Mouse (Mus musculus) brain, embryonic 14.5 days (tissue): Measurements from ENCODE around the gene Idi2. TPM values are rescaled to one million over a fixed set of nuclear protein-coding genes. Genes with fewer than 3 reads are reported as not detected.
"Not testable (repeated sequence)": the region's sequence is repeated elsewhere in the genome, so short reads cannot be mapped to it uniquely, and the experiment has no call there.

Experiments
- DNase-seq: peaks from one replicate; pipeline ENCODE4 v3.0.0-alpha.2; 2011; ENCODE audit warnings: low read depth
- CTCF ChIP-seq: fragments of 200-500 bp; IDR thresholded peaks from 2 replicates; pipeline ENCODE4 v1.5.1; 2012; ENCODE audit warnings: inconsistent platforms, mild to moderate bottlenecking, moderate library complexity, borderline replicate concordance; ENCODE audit not compliant: insufficient read depth, insufficient read length; ENCODE audit errors: extremely low read depth
- POLR2A ChIP-seq: fragments of 200-500 bp; IDR thresholded peaks from 2 replicates; pipeline ENCODE4 v1.6.1; 2012; ENCODE audit warnings: mild to moderate bottlenecking, inconsistent platforms, borderline replicate concordance; ENCODE audit not compliant: poor library complexity, insufficient read depth, insufficient read length, severe bottlenecking; ENCODE audit errors: extremely low read depth
- polyA plus RNA-seq: library from polyadenylated mRNA; depleted of rRNA; stranded (reverse); fragments of >200 nt; gene quantifications from 2 replicates; pipeline ENCODE4 v1.2.3, GENCODE M21; 2012; rRNA removed

The Idi2 gene
- not detected in 2 replicates for polyA plus RNA-seq

DNA sequence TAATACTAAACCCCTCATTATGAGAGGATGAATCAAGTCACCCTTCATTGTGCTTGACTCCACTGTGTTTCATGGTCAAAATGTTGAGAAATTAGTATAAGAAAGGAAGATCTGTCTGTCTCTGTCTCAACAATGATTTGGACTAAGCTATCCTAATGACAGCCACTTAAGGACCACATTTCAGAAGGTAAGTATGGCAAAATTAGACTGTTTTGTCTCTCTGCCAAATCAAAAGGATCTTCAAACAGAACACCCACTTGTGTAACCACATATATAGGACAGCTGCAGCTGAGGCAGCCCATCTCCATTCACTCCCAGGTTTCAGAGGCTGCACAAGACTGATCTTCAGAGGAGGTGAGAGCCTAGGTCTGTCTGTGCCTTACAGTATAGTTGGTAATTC, at the start of gene Idi2:
Idi2 (plus strand) TSS at position 301 of the 400 bp plus-strand sequence.
- not testable (repeated sequence) for DNase-seq

DNA sequence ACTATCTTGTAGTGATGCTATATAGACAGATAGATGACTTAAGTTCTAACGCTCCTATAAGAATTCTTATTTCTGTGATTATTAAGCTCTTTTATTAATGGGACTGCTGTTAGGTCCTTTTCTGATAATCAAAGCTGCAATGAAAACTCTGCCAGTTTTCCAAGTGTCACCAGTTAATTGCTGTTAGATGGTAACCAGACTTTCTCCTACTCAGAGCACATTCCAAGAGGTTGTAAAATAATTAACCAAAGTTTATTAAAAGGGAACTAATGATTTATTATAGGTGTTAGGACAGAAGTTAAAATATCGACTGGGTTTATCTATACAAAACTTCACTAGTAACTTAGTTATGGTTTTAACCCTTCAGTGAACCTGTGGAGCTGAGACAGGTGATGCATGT, 46.7 kb upstream of the Idi2 start:
- not testable (repeated sequence) for DNase-seq

DNA sequence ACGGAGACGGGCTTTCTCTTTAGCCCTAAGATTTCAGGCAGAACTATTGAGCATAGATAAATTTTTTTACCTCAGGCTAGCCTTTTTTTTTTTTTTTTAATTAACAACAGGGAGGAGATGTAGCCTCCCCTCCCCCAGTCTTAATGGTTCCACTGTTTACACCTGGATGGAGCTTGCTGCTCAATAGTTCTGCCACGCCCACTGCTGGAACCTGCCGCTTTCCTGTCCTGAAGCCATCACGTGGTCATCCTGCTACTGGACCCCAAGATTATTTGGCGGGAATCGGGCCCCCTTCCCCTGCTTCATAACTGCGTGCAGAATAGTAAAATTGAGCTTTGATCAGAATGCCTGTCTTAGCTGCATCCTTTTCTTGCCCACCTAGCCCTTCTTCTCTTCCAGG, 38.8 kb upstream of the Idi2 start:
- not testable (repeated sequence) for DNase-seq

DNA sequence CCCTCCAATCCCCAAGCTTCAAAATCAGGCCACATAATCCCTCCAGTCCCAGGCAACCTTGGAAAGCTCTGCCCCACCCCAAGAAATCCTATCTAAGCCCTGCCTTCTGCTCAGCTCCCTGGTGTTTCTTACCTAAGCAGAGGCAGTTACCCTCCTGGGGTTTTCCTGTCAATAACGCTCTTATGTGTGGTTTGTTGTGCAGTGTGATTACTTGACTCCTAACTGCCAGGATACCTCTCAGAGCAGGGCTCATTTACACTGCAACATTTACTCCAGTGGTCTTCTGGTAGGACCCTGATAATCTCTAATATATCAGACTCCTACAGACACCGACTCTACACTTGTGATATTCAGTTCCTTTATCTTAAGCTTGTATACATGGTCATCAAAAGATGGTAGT, 19.2 kb upstream of the Idi2 start:
- DNase-seq = no peak

DNA sequence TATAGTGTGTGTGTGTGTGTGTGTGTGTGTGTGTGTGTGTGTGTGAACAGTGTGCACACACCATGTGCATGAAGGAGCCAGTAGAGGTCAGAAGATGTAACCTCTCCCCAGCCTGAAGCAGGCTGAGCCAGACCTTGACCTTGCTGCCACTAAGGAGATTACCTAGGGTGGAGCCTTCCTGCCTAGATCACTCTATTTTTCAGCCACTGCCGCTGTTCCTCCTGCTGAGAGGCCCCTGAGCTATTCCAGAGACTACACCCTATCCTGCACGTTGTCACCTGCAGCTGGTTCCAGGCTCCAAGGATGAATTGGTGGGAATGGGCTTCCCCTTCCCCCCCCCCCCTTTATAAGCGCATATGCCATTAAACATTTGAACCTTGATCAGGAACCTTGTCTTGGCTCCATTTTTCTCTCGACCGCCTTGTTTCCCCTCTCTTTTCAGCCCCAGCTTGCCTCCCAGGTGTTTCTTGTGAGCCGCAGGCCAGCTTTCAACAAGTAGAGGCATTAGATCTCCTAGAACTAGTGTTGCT, 15.0 kb upstream of the Idi2 start:
- DNase-seq = not testable (repeated sequence)

More for the DNA sequence above, 19.2 kb upstream of the Idi2 start:
- TF ChIP-seq CTCF (no peak), POLR2A (no peak)

DNA sequence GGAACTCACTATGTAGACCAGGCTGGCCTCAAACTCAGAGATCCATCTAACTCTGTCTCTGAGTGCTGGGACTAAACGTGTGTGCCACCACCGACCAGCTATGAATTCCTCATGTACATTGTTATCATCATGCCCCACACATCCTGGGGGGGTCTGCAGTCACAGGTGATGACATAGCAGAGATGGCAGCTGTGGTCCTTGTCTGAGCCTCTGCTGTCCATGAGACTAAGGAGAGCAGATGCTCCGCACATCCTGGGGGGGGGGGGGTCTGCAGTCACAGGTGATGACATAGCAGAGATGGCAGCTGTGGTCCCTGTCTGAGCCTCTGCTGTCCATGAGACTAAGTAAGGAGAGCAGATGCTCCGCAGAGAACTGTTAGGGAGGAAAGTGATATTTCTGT, 11.6 kb upstream of the Idi2 start:
- not testable (repeated sequence) for DNase-seq

DNA sequence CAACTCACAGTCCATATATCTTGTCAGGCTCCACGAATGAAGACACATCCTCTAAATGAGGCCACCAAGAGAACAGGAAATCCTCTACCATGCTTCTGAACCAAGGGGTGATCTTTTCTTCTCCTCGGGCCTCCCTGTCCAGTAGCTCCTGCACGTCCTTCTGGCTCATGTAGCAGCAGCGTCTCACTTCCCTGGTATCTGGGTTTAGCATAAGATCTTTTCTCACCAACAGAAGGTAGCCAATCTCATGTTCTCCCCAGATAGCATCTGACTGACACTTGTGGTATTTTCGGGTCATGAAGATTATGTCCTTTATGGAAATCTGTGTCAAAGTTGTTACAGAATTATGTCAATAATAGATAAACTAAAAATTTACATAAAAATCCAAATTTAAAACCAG, 11.0 kb upstream of the Idi2 start:
- DNase-seq = not testable (repeated sequence)

DNA sequence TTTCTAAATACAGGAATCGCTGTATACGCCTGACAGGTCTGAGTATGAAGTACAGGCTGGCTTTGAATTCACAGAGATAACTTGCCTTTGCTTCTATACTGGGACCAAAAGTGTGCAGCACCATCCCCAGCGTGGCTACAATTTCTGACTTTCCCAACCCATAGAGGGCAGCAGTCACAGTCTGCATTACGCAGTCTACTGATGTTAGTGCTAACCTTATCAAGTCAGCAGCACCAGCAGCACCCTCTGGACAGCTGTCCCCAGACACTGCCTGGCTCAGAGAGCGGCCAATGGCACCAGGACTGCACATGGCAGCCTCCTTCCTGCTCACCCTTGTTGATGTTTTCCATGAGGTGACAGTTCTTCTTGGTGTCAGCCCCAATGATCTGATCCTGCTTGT, 8.8 kb upstream of the Idi2 start:
- DNase-seq = not testable (repeated sequence)

DNA sequence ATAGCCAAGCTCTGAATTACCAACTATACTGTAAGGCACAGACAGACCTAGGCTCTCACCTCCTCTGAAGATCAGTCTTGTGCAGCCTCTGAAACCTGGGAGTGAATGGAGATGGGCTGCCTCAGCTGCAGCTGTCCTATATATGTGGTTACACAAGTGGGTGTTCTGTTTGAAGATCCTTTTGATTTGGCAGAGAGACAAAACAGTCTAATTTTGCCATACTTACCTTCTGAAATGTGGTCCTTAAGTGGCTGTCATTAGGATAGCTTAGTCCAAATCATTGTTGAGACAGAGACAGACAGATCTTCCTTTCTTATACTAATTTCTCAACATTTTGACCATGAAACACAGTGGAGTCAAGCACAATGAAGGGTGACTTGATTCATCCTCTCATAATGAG, 4.5 kb upstream of the Idi2 start, which contains the start of gene Gm9745:
Gm9745 (minus strand) TSS at position 101 of the 400 bp plus-strand sequence.
- DNase-seq = not testable (repeated sequence)

DNA sequence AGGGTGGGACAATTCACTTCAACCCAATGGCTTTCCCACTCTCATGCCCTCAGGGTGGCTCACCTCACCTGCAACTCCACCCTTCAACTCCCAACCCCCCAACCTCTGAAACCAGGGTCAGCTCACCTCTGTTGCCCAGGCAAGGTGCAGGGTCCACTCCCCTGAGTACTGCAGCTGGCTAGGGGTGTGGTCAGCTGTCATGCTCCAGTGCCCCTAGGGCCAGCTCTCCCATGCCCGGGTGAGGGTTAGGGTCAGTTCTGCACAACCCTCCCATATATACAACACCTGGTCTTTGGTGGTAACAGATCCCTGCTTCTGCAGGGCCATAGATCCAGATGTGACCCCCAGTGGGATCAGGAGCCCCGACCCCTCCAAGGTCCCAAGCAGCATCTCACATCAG, 2.5 kb downstream of the Idi2 start:
- not testable (repeated sequence) for DNase-seq

DNA sequence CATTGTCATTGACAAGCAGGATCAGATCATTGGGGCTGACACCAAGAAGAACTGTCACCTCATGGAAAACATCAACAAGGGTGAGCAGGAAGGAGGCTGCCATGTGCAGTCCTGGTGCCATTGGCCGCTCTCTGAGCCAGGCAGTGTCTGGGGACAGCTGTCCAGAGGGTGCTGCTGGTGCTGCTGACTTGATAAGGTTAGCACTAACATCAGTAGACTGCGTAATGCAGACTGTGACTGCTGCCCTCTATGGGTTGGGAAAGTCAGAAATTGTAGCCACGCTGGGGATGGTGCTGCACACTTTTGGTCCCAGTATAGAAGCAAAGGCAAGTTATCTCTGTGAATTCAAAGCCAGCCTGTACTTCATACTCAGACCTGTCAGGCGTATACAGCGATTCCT, 4.2 kb downstream of the Idi2 start:
- not testable (repeated sequence) for DNase-seq

DNA sequence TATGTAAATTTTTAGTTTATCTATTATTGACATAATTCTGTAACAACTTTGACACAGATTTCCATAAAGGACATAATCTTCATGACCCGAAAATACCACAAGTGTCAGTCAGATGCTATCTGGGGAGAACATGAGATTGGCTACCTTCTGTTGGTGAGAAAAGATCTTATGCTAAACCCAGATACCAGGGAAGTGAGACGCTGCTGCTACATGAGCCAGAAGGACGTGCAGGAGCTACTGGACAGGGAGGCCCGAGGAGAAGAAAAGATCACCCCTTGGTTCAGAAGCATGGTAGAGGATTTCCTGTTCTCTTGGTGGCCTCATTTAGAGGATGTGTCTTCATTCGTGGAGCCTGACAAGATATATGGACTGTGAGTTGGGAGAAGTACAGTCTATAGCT, 6.4 kb downstream of the Idi2 start:
- not testable (repeated sequence) for DNase-seq

DNA sequence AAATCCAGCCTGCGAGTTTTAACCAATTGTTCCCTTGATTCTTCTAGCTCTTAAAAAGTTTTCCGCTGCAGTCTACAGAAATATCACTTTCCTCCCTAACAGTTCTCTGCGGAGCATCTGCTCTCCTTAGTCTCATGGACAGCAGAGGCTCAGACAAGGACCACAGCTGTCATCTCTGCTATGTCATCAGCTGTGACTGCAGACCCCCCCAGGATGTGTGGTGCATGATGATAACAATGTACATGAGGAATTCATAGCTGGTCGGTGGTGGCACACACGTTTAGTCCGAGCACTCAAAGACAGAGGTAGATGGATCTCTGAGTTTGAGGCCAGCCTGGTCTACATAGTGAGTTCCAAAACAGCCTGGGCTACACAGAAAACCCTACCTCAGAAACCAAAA, 6.9 kb downstream of the Idi2 start:
- not testable (repeated sequence) for DNase-seq

DNA sequence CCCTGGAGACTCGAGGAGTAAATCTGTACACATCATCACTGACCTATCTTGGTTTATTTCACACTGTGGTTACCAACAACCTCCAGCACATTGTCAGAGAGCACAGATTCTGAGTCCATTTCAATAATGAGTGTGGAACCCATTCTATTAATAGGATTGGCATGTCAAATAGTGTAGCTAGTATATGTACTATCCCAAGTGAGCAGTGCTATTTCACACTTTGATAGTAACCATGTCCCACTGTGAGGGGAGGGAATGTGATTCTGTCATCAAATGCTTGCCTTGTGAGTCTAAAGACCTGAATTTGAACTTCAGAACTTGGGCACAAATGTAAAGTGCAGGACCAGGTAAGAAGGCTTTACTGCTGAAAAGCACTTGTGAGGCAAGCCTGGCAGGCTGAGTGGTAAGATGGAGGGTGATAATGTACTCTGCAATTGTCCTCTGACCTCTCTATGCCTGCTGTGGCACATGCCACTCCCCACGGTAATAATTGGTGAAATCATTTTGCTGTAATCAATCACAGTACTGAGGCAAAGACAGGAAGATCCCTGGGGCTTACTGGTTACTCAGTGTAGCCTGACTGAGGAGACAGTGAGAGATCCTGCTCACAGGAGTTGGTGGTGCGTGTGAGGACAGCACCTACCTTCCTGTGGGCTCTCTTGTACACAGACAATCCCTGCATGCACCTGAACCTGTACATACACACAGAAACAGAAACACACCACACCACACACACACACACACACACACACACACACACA, 8.6 kb downstream of the Idi2 start:
- DNase-seq = not testable (repeated sequence)

DNA sequence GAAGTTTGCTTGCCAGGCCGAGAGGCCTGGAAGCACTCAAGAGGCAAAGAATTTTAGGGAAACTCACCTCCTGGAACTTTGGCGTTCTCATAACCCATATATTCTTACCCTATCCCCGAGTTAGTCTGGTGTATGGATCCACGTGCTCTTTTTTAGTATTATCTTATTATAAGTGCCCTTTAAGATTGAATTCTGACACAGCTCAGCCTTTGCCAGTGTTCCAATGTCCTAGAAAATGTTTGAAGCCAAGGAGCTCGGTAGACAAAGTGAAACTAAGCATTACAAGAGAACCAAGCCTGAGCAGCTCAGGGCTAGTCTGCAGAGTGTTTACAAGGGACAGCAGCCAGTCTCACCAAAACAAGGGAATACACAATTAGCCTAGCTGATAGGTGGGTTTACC, 9.6 kb downstream of the Idi2 start:
- not testable (repeated sequence) for DNase-seq

DNA sequence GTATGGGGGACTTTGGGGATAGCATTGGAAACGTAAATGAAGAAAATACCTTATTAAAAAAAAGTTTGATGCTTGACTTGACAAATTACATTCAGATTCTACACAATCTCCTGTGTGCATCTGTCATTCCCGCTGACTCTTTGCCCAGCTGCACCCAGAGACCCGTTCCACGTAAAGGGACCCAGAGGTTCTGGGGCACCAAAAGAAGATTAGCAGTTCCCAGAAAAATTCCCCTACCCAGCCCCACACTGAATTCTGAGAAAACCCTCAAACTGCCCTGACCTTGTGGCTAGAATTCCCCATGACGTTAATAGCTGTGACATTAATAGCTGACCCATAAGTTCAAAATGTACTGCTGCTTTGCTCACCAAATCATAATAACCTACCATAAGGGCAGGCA, 12.6 kb downstream of the Idi2 start:
- no peak for TF ChIP-seq POLR2A
- no peak for TF ChIP-seq CTCF
- no peak for DNase-seq
